Mouse (Mus musculus) cerebellum, adult 2 months (tissue): Measurements from ENCODE around the gene Anxa3. TPM values are rescaled to one million over a fixed set of nuclear protein-coding genes. Genes with fewer than 3 reads are reported as not detected.

Source experiments
- DNase-seq, 2 experiments: peaks; one replicate each; pipeline ENCODE4 v3.0.0; 2021
- H3K27ac ChIP-seq: fragments of 200-500 bp; 2 replicates; pipeline ENCODE4 v1.5.1; 2012; ENCODE audit warnings: low read length, control low read depth, inconsistent platforms; ENCODE audit not compliant: insufficient read depth
- H3K27me3 ChIP-seq: fragments of 200-500 bp; 2 replicates; pipeline ENCODE4 v1.6.1; 2012; ENCODE audit warnings: inconsistent platforms, mild to moderate bottlenecking, low read length, moderate library complexity; ENCODE audit not compliant: control insufficient read depth, insufficient read depth
- H3K4me1 ChIP-seq: fragments of 200-500 bp; 2 replicates; pipeline ENCODE4 v1.6.1; 2011; ENCODE audit warnings: low read length; ENCODE audit not compliant: control insufficient read depth, insufficient read depth
- H3K4me3 ChIP-seq: fragments of 200-500 bp; replicated peaks from 2 replicates; pipeline ENCODE3; 2011; ENCODE audit warnings: mild to moderate bottlenecking, low read depth, low read length, control low read depth; ENCODE audit not compliant: insufficient read depth
- CTCF ChIP-seq: fragments of 200-500 bp; IDR thresholded peaks from 2 replicates; pipeline ENCODE4 v1.5.1; 2011; ENCODE audit warnings: low read depth, mild to moderate bottlenecking, control low read depth, low read length, moderate library complexity, borderline replicate concordance; ENCODE audit not compliant: insufficient read depth
- POLR2A ChIP-seq: fragments of 200-500 bp; IDR thresholded peaks from 2 replicates; pipeline ENCODE4 v1.6.1; 2011; ENCODE audit warnings: low read length, control low read depth, borderline replicate concordance; ENCODE audit not compliant: insufficient read depth
- WGBS: fragments of 180-500 bp; shearing (Covaris S2); methylation state at CpG from one replicate; pipeline ENCODE4 v1.1.7; 2018; 5-methylcytosine and 5-hydroxymethylcytosine counted together
- polyA plus RNA-seq: library from polyadenylated mRNA; depleted of rRNA; stranded (reverse); fragments of >200 nt; gene quantifications from 2 replicates; pipeline ENCODE4 v1.2.3, GENCODE M21; 2012

Anxa3 gene
- polyA plus RNA-seq, 1 experiment = 12.0 TPM

- H3K4me1 ChIP-seq = no peaks in the 10 kb centered on the region
- no peak overlapping the region for H3K27ac ChIP-seq
- H3K27me3 ChIP-seq = no peaks in the 10 kb centered on the region
- no peak overlapping the region for H3K4me3 ChIP-seq
- TF ChIP-seq POLR2A = no peak
- TF ChIP-seq CTCF = no peak
- no peak for DNase-seq
- 83% methylated on average over 4 of the region's 4 CpGs for WGBS
Measured at GRCm38 (mm10) chr5:96804304-96804703, 11.2 kb downstream of the Anxa3 start.

- Histone ChIP-seq H3K4me1 (no peaks in the 10 kb centered on the region), H3K4me3 (no peak overlapping the region), H3K27ac (no peak overlapping the region), H3K27me3 (no peaks in the 10 kb centered on the region)
- 81% methylated on average over 3 of the region's 3 CpGs for WGBS
- TF ChIP-seq CTCF (no peak), POLR2A (no peak)
- DNase-seq = no peak
Measured at GRCm38 (mm10) chr5:96804813-96805212, 11.7 kb downstream of the Anxa3 start.

GRCm38 (mm10) chr5:96810620-96811019, 17.5 kb downstream of the Anxa3 start:
- DNase-seq = no peak
- H3K4me1 ChIP-seq = no peaks in the 10 kb centered on the region
- no peaks in the 10 kb centered on the region for H3K27me3 ChIP-seq
- no peak overlapping the region for H3K27ac ChIP-seq
- H3K4me3 ChIP-seq = no peak overlapping the region
- TF ChIP-seq POLR2A (no peak), CTCF (no peak)
- 52% methylated on average over 4 of the region's 4 CpGs for WGBS

GRCm38 (mm10) chr5:96824769-96825327, 31.7 kb downstream of the Anxa3 start:
- H3K27me3 ChIP-seq = no peaks in the 10 kb centered on the region
- no peak overlapping the region for H3K4me3 ChIP-seq
- WGBS = 88% methylated on average over 13 of the region's 13 CpGs
- H3K4me1 ChIP-seq = no peaks in the 10 kb centered on the region
- TF ChIP-seq CTCF = no peak
- no peak for TF ChIP-seq POLR2A
- no peak for DNase-seq
- no peak overlapping the region for H3K27ac ChIP-seq

- H3K4me1 ChIP-seq = no peaks in the 10 kb centered on the region
- H3K27ac ChIP-seq = no peak overlapping the region
- TF ChIP-seq CTCF (no peak), POLR2A (no peak)
- H3K4me3 ChIP-seq = no peak overlapping the region
- 76% methylated on average over 1 of the region's 1 CpGs for WGBS
- no peaks in the 10 kb centered on the region for H3K27me3 ChIP-seq
- DNase-seq = no peak
Measured at GRCm38 (mm10) chr5:96827176-96827575, 34.0 kb downstream of the Anxa3 start.

- no peaks in the 10 kb centered on the region for H3K4me1 ChIP-seq
- H3K27ac ChIP-seq = no peak overlapping the region
- H3K4me3 ChIP-seq = no peak overlapping the region
- DNase-seq = no peak
- 47% methylated on average over 5 of the region's 5 CpGs for WGBS
- TF ChIP-seq POLR2A (no peak), CTCF (no peak)
- no peaks in the 10 kb centered on the region for H3K27me3 ChIP-seq
Measured at GRCm38 (mm10) chr5:96834338-96834737, 41.2 kb downstream of the Anxa3 start.

- no peaks in the 10 kb centered on the region for H3K4me1 ChIP-seq
- H3K27me3 ChIP-seq = no peaks in the 10 kb centered on the region
- TF ChIP-seq CTCF = no peak
- TF ChIP-seq POLR2A = no peak
- H3K4me3 ChIP-seq = no peak overlapping the region
- no peak overlapping the region for H3K27ac ChIP-seq
- DNase-seq = no peak
Measured at GRCm38 (mm10) chr5:96847986-96848385, 54.8 kb downstream of the Anxa3 start.

- DNase-seq = no peak
- no peak for TF ChIP-seq POLR2A
- no peak for TF ChIP-seq CTCF
- no peaks in the 10 kb centered on the region for H3K4me1 ChIP-seq
- WGBS = 85% methylated on average over 3 of the region's 3 CpGs
- no peaks in the 10 kb centered on the region for H3K27me3 ChIP-seq
- no peak overlapping the region for H3K27ac ChIP-seq
- H3K4me3 ChIP-seq = no peak overlapping the region
Measured at GRCm38 (mm10) chr5:96848386-96848785, 55.2 kb downstream of the Anxa3 start.

- TF ChIP-seq CTCF (no peak), POLR2A (no peak)
- H3K27me3 ChIP-seq = no peaks in the 10 kb centered on the region
- H3K4me1 ChIP-seq = no peaks in the 10 kb centered on the region
- H3K27ac ChIP-seq = no peak overlapping the region
- no peak overlapping the region for H3K4me3 ChIP-seq
- 73% methylated on average over 3 of the region's 3 CpGs for WGBS
- DNase-seq = no peak
Measured at GRCm38 (mm10) chr5:96849232-96849631, 56.1 kb downstream of the Anxa3 start.
